In genomic region chr11:104580606-104581005, GRCm38 (mm10) we compare ENCODE assay signal across 21 mouse cellular contexts. TPM values are rescaled to one million over a fixed set of nuclear protein-coding genes. Genes with fewer than 3 reads are reported as not detected.
DNase-seq lines count a peak whose midpoint lies in the region; ATAC-seq lines count a peak whose summit lies in the region.
"Had no signal": no experiment of that assay in that cellular context is flagged by ENCODE, and none has a peak within 500 bp of the region (broad histone marks: within the 10 kb centered on the region; RNA-seq: fewer than 3 reads in every experiment).

No protein-coding gene starts in this region.

- peak overlapping the region; percentile 66 for H3K4me3 ChIP-seq in heart, embryonic 13.5 days
- no peak overlapping the region for H3K4me3 ChIP-seq in hindbrain, embryonic 13.5 days
- H3K4me3 ChIP-seq: forebrain, embryonic 10.5 days; hindbrain, embryonic 12.5 days; midbrain, embryonic 15.5 days had no signal

- peak overlapping the region; percentile 73 for H3K4me2 ChIP-seq in heart, embryonic 13.5 days
- H3K4me2 ChIP-seq in hindbrain, embryonic 13.5 days: no peak overlapping the region
- H3K4me2 ChIP-seq: hindbrain, embryonic 12.5 days had no signal

- intact Hi-C loops in heart, postnatal 25 days (cut with DNase I): no loop called here

- peaks cover 65% of the 10 kb centered on the region for H3K36me3 ChIP-seq in heart, embryonic 13.5 days
- no peaks in the 10 kb centered on the region for H3K36me3 ChIP-seq in hindbrain, embryonic 13.5 days
- H3K36me3 ChIP-seq: forebrain, embryonic 10.5 days; hindbrain, embryonic 12.5 days; limb, embryonic 15.5 days; midbrain, embryonic 15.5 days had no signal

- ATAC-seq in heart, embryonic 13.5 days (ENCODE audit: extremely low read depth, insufficient number of reproducible peaks, low FRiP score, low TSS enrichment): no peak
- ATAC-seq in hindbrain, embryonic 13.5 days (ENCODE audit: low FRiP score): no peak
- ATAC-seq: midbrain, embryonic 15.5 days had no signal

- 63% methylated on average over 5 of the region's 5 CpGs for WGBS in heart, embryonic 13.5 days
- 92% methylated on average over 5 of the region's 5 CpGs for WGBS in hindbrain, embryonic 13.5 days

- H3K9me3 ChIP-seq in heart, embryonic 13.5 days: no peaks in the 10 kb centered on the region
- no peaks in the 10 kb centered on the region for H3K9me3 ChIP-seq in hindbrain, embryonic 13.5 days
- H3K9me3 ChIP-seq: forebrain, embryonic 10.5 days; hindbrain, embryonic 12.5 days; limb, embryonic 15.5 days; midbrain, embryonic 15.5 days had no signal

- peaks cover 71% of the 10 kb centered on the region for H3K4me1 ChIP-seq in heart, embryonic 13.5 days
- H3K4me1 ChIP-seq in hindbrain, embryonic 13.5 days (replicated peaks): no peaks in the 10 kb centered on the region

- no peaks in the 10 kb centered on the region for H3K27me3 ChIP-seq in heart, embryonic 13.5 days (replicated peaks)
- H3K27me3 ChIP-seq in hindbrain, embryonic 13.5 days: peaks cover 2% of the 10 kb centered on the region; the same call in 1 of the 2 replicates
- H3K27me3 ChIP-seq: hindbrain, embryonic 12.5 days; midbrain, embryonic 15.5 days had no signal

- DNase-seq in heart, postnatal 25 days (ENCODE audit: low spot score): no peak
- DNase-seq in 416B (ENCODE audit: low read depth): peak; percentile 31
- DNase-seq in brain, adult 2 months (ENCODE audit: low read depth, low spot score): peak; percentile 65
- DNase-seq in layer of hippocampus, adult 9-10 months (ENCODE audit: low spot score): peak; percentile 46
- DNase-seq in right cerebral cortex, postnatal 10 days (ENCODE audit: low spot score in 2 of 2): no peak
- DNase-seq: adrenal gland, adult 8-10 months; cerebellum, adult 18-20 months; cerebellum, postnatal 14 days; forebrain, postnatal 0 days; kidney, adult 2 months; left cerebral cortex, postnatal 4 days had no signal

- peak overlapping the region; percentile 94 for H3K9ac ChIP-seq in heart, embryonic 13.5 days
- no peak overlapping the region for H3K9ac ChIP-seq in hindbrain, embryonic 13.5 days
- H3K9ac ChIP-seq: forebrain, postnatal 0 days; hindbrain, embryonic 12.5 days; limb, embryonic 15.5 days; liver, embryonic 14.5 days; midbrain, embryonic 15.5 days had no signal

- peak overlapping the region; percentile 97 for H3K27ac ChIP-seq in heart, embryonic 13.5 days (replicated peaks)
- no peak overlapping the region for H3K27ac ChIP-seq in hindbrain, embryonic 13.5 days
- H3K27ac ChIP-seq: forebrain, embryonic 10.5 days; hindbrain, embryonic 12.5 days; kidney, postnatal 0 days; limb, embryonic 15.5 days; liver, embryonic 14.5 days; macrophage; midbrain, embryonic 15.5 days; stomach, postnatal 0 days had no signal

RNA-seq across cellular contexts. Expression of gene Itgb3, which starts 27.2 kb away (rescaled TPM):
- polyA plus RNA-seq in heart, embryonic 13.5 days (2015; fragmentation: Nextera tagmentation; extraction: Ambion mirVana): 5.0 and 5.1 TPM in 2 replicates
- 1 to 10 TPM; 3.1 to 3.8 TPM for total RNA-seq in heart, postnatal 25 days (2021)
- polyA plus RNA-seq in hindbrain, embryonic 13.5 days (2015; fragmentation: Nextera tagmentation; extraction: Ambion mirVana): 1.9 TPM in 2 replicates

RNA-seq across cellular contexts. Expression of gene Myl4, which starts 30.1 kb away (rescaled TPM):
- polyA plus RNA-seq in heart, embryonic 13.5 days (2015; fragmentation: Nextera tagmentation; extraction: Ambion mirVana): 2,381 and 2,697 TPM in 2 replicates
- total RNA-seq in heart, postnatal 25 days (2021): 100 to 1,000 TPM; 832 to 984 TPM
- polyA plus RNA-seq in hindbrain, embryonic 13.5 days (2015; fragmentation: Nextera tagmentation; extraction: Ambion mirVana): 5.3 and 6.7 TPM in 2 replicates
- polyA plus RNA-seq: macrophage had no signal

RNA-seq across cellular contexts. Expression of gene Cdc27, which starts 30.2 kb away (rescaled TPM):
- polyA plus RNA-seq in heart, embryonic 13.5 days (2015; fragmentation: Nextera tagmentation; extraction: Ambion mirVana): 31.7 TPM in 2 replicates
- 10 to 100 TPM; 28.6 to 29.7 TPM for total RNA-seq in heart, postnatal 25 days (2021)
- polyA plus RNA-seq in hindbrain, embryonic 13.5 days (2015; fragmentation: Nextera tagmentation; extraction: Ambion mirVana): 38.7 and 39.6 TPM in 2 replicates

Comparison
In these comparisons a context has a peak if more than half of its experiments do, and no peak if none do; other contexts are left out.
1. DNase-seq: peak in 416B (single experiment), brain, adult 2 months (single experiment) and layer of hippocampus, adult 9-10 months (single experiment); none in heart, postnatal 25 days (single experiment) and right cerebral cortex, postnatal 10 days (0 of 2).
2. RNA of gene Myl4, which starts 30.1 kb away (polyA plus RNA-seq): 2,381 to 2,697 TPM in heart, embryonic 13.5 days; 5.3 to 6.7 TPM in hindbrain, embryonic 13.5 days; every median in the first group is over 100 times any median in the second.